Mouse (Mus musculus) kidney, embryonic 15.5 days (tissue): Measurements from ENCODE around the gene Rundc3b. TPM values are rescaled to one million over a fixed set of nuclear protein-coding genes. Genes with fewer than 3 reads are reported as not detected.
A peak's percentile ranks its signal among the peaks of the same experiment; 100 is the strongest.

Source experiments
- ATAC-seq: fragments of 200-750 bp; cut with Nextera tagmentation; replicated peaks from 2 replicates; pipeline ENCODE4 v1.8.0; 2017; ENCODE audit warnings: moderate TSS enrichment; ENCODE audit not compliant: low FRiP score
- H3K27ac ChIP-seq: fragments of 300-500 bp; sonication (generic); 2 replicates; pipeline ENCODE4 v1.5.1; 2015; ENCODE audit warnings: mild to moderate bottlenecking, inconsistent platforms
- H3K27me3 ChIP-seq: fragments of 300-500 bp; sonication (generic); 2 replicates; pipeline ENCODE4 v1.6.1; 2015; ENCODE audit warnings: inconsistent platforms
- H3K36me3 ChIP-seq: fragments of 300-500 bp; sonication (generic); 2 replicates; pipeline ENCODE4 v1.6.1; 2015; ENCODE audit warnings: inconsistent platforms
- H3K4me1 ChIP-seq: fragments of 300-500 bp; sonication (generic); 2 replicates; pipeline ENCODE4 v1.6.1; 2015; ENCODE audit warnings: inconsistent platforms
- H3K4me2 ChIP-seq: fragments of 300-500 bp; sonication (generic); 2 replicates; pipeline ENCODE4 v1.6.1; 2015; ENCODE audit warnings: moderate library complexity, mild to moderate bottlenecking, inconsistent platforms
- H3K4me3 ChIP-seq: fragments of 300-500 bp; sonication (generic); replicated peaks from 2 replicates; pipeline ENCODE4 v1.5.1; 2015; ENCODE audit warnings: mild to moderate bottlenecking, inconsistent platforms
- H3K9ac ChIP-seq: fragments of 300-500 bp; sonication (generic); 2 replicates; pipeline ENCODE4 v1.6.1; 2015; ENCODE audit warnings: mild to moderate bottlenecking, inconsistent platforms
- H3K9me3 ChIP-seq: fragments of 300-500 bp; sonication (generic); replicated peaks from 2 replicates; pipeline ENCODE4 v1.6.1; 2016; ENCODE audit warnings: inconsistent platforms
- WGBS: fragments of 180-500 bp; shearing (Covaris S2); methylation state at CpG from one replicate; pipeline ENCODE4 v1.1.7; 2015; ENCODE audit warnings: mixed read lengths; 5-methylcytosine and 5-hydroxymethylcytosine counted together
- polyA plus RNA-seq: library from polyadenylated mRNA; unstranded; fragments of >200 nt; fragmentation: Nextera tagmentation; extraction: Ambion mirVana; gene quantifications from 2 replicates; pipeline ENCODE4 v1.2.1, GENCODE M21; 2015

The Rundc3b gene
- polyA plus RNA-seq, 1 experiment from 2014 or later, result 2.7 TPM

DNA sequence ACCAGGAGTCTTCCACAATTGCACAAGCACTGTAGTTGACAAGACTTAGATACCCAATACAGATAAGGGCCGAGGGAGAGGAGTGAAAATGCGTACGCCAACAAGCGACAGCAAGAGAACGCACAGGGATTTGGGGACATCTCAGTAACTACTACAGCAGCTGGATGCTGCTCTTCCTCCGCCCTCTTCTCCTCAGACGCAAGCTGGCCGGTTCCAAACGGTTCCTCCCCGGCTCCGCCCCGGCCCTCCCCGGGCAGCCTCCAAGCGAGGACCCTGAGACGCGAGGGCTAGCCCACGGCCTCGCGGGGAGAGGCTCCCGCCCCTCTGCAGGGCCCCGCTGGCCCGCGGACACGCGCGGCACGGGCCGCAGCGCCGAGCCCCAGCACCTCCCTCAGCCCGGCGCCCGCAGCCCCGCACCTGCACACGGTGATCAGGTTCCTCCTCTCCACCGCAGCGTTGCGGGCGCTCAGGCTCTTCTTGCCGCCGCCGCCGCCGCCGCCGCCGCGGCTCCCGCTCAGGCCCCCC is 619 bp downstream of the Rundc3b start:
- Histone ChIP-seq H3K4me1 (peaks cover 9% of the 10 kb centered on the region; the same call in 1 of the 2 replicates), H3K27ac (0 out of 2 replicates have a peak overlapping the region, but pooled peaks have one; percentile 32), H3K36me3 (no peaks in the 10 kb centered on the region), H3K4me2 (peak overlapping the region; percentile 99), H3K9me3 (no peaks in the 10 kb centered on the region), H3K9ac (peak overlapping the region; percentile 68), H3K4me3 (peak overlapping the region; percentile 90), H3K27me3 (no peaks in the 10 kb centered on the region)
- WGBS, result 0% methylated on average over 47 of the region's 49 CpGs
- peak; percentile 70 for ATAC-seq

DNA sequence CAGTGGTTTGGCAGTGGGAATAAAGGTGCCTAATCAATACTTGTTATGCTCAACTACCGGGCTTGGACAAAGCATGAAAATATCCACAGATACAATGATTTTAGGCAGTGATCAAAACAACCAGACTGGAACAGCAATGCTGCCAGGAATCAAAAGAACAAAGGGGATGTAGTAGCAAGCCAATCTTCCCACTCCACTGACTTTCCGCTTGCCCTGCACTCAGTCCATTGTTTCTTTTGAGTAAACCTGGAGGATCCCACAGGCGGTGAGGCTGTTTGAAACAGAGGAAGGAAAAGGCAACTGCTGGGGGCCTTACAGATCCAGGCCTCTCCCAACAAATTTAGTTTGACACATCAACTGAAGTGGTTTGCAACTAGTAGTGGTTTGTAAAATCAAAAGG is 51.6 kb downstream of the Rundc3b start:
- Histone ChIP-seq H3K9me3 (no peaks in the 10 kb centered on the region), H3K27ac (no peak overlapping the region), H3K4me3 (no peak overlapping the region), H3K9ac (no peak overlapping the region), H3K36me3 (no peaks in the 10 kb centered on the region), H3K27me3 (no peaks in the 10 kb centered on the region), H3K4me2 (no peak overlapping the region), H3K4me1 (no peaks in the 10 kb centered on the region)
- no peak for ATAC-seq
- 55% methylated on average over 3 of the region's 3 CpGs for WGBS

DNA sequence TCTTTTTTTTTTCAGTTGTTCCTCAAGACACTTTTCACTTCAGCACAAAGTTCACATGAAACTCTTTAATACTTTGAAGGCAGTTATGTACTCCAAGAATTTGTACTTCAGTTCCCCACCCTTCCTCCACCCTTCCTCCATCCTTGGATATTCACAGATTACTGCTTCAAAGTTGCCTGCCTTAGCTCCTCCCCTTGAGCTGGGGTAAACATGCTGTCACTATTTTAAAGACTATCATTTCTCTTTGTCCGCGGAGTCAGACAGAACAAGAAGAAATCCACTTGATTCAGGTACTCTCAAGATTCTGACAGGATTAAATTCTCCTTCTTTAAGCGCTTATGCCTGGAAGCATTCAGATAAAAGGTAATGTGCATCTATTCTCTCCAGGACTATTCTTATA is 55.9 kb downstream of the Rundc3b start:
- Histone ChIP-seq H3K36me3 (no peaks in the 10 kb centered on the region), H3K4me1 (no peaks in the 10 kb centered on the region), H3K27me3 (no peaks in the 10 kb centered on the region), H3K9ac (no peak overlapping the region), H3K4me3 (no peak overlapping the region), H3K4me2 (no peak overlapping the region), H3K9me3 (no peaks in the 10 kb centered on the region), H3K27ac (no peak overlapping the region)
- ATAC-seq, result no peak
- 62% methylated on average over 3 of the region's 3 CpGs for WGBS

DNA sequence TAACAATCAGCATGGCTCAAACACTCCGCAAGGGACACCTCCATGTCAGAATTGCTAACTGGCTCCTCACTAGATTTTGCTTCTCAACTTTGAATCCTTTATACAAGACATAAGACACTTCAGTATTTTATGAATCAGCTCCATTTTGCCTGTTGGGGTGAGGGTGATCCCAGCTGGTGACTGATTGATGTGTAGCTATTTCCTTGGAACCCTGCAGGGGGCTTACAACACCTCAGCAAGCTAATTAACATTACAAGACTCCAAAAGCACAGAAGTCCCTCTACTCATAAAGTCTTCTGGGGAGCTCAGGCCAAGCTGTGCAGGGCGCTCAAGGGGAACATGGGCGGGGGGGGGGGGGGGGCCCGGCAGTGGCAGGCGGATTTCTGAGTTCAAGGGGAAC is 78.2 kb downstream of the Rundc3b start:
- WGBS, result 37% methylated on average over 4 of the region's 5 CpGs
- ATAC-seq, result no peak
- Histone ChIP-seq H3K4me2 (no peak overlapping the region), H3K4me3 (no peak overlapping the region), H3K27me3 (no peaks in the 10 kb centered on the region), H3K27ac (no peak overlapping the region), H3K9me3 (no peaks in the 10 kb centered on the region), H3K9ac (no peak overlapping the region), H3K4me1 (peaks cover 6% of the 10 kb centered on the region), H3K36me3 (no peaks in the 10 kb centered on the region)

DNA sequence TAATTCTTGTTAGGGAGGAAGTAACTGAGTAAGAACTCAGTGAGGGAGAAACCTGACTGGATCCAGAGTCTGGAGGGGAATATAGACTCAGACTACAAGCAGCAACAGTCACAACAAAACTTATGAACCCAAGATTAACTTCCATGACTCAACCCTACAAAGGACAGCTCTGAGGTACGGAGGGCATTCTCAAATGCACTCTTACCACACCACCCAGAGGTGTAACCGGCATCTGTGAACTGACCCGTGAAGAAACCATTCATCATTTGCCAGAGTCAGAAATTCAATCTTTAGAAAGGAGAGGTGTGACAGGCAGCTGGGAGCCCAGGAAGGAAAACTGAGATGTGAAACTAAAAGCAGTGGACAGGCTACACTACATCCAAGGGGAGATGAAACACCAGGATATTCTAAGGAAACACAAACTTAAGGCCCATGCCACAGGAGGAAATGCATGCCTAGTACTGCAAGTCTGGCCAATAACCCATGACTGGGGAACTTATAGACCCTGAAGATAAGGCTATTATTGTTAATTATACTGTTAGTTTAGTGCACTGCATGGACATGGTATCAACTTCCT is 80.0 kb downstream of the Rundc3b start:
- Histone ChIP-seq H3K4me2 (no peak overlapping the region), H3K9ac (no peak overlapping the region), H3K27ac (peak overlapping the region; percentile 48; the same call in 1 of the 2 replicates), H3K36me3 (no peaks in the 10 kb centered on the region), H3K4me1 (peaks cover 6% of the 10 kb centered on the region), H3K27me3 (no peaks in the 10 kb centered on the region), H3K4me3 (no peak overlapping the region), H3K9me3 (no peaks in the 10 kb centered on the region)
- 18% methylated on average over 3 of the region's 3 CpGs for WGBS
- ATAC-seq, result peak; percentile 90

DNA sequence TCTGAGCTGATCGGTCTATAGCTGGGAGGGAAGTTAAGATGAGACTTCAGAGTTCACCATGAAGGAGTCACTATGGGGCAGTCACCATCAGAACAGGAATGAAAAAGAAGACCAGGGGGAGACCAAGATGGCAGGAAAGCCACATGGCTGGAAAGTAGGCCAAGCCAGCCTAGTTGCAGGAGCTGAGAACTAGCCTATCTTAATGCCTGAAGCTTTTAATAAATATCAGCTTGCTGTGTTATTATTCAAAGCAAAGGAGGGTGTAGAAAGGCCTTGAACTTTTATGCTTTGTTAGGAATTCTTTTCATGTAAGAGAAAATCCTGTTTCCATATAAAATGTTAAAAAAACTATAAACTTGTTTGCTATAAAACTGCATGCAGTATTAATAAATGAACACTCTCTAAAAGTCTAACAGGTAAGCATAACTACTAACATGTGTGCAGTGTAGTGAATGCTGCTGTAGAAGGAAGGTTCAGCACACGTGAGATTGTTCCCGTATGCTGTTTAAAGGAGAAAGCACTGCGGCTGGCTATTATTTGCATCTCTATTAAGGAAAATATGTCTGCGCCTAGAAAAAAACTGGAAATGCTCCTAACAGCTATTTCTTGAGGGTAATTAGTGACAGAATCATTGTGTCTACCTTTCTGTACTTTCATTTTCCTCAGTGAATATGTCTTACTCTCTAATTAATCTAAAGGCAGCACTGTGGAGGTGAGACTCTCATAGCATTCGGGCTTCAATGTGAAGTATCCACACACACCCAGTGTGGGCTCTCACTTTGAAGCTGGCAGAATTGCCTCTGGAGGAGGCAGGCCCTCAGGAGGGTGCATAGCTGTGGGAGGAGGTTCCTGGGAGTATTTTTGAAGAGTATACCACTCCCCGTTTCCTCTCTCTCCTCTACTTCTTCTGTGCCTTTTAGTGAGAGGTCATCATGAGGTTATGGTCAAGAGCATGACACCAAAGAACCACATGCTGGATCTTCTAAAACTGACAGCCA is 81.3 kb downstream of the Rundc3b start:
- Histone ChIP-seq H3K9ac (no peak overlapping the region), H3K4me3 (no peak overlapping the region), H3K4me2 (no peak overlapping the region), H3K4me1 (peaks cover 6% of the 10 kb centered on the region), H3K27ac (0 out of 2 replicates have a peak overlapping the region, but pooled peaks have one; percentile 48), H3K36me3 (no peaks in the 10 kb centered on the region), H3K9me3 (no peaks in the 10 kb centered on the region), H3K27me3 (no peaks in the 10 kb centered on the region)
- 67% methylated on average over 7 of the region's 7 CpGs for WGBS
- peak; percentile 58; the same call in 1 of the 2 replicates for ATAC-seq

DNA sequence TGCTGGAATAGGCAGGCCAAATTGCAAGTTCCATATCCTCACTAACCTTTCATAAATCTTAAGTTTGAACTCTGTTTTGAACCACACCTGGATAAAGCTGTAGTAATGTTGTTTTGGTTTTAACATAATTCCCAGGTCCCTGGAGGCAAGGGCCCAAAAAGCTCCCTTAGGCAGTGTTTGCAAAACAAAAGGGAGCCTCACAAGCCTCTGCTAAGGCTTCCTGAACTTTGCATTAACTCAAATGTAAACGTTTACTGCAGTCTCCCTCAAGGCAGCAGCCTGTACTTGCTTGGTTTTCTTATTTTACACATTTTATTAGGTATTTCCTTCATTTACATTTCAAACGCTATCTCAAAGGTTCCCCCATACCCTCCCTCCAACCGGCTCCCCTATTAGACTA is 103.7 kb downstream of the Rundc3b start:
- no peaks in the 10 kb centered on the region for H3K9me3 ChIP-seq
- no peak for ATAC-seq
- H3K27me3 ChIP-seq, result no peaks in the 10 kb centered on the region

DNA sequence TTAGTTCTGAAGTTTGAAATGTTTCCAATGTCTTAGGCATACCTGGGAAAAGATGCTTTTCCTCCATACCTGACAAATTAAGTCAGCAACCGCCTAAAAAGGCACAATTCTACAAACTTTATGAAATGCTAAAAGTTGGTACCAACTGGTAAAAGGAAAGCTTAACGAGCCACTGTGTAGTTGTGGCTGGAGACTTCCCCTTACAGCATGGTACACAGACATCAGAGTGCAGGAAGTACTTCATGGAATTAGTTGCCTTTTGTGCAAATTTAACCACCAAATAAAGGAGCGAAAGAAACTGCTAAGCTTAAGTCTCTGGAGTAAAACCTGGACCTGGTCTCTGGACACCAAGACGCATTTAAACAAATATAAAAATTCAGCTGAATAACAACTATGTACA is 131.0 kb downstream of the Rundc3b start:
- no peaks in the 10 kb centered on the region for H3K27me3 ChIP-seq
- ATAC-seq, result no peak
- H3K4me1 ChIP-seq, result no peaks in the 10 kb centered on the region
- no peak overlapping the region for H3K4me2 ChIP-seq
- 87% methylated on average over 4 of the region's 4 CpGs for WGBS
- H3K36me3 ChIP-seq, result no peaks in the 10 kb centered on the region
- no peaks in the 10 kb centered on the region for H3K9me3 ChIP-seq
- no peak overlapping the region for H3K27ac ChIP-seq
- no peak overlapping the region for H3K9ac ChIP-seq
- no peak overlapping the region for H3K4me3 ChIP-seq

More for the DNA sequence above, 103.7 kb downstream of the Rundc3b start:
- Histone ChIP-seq H3K27ac (no peak overlapping the region), H3K4me3 (no peak overlapping the region), H3K4me2 (no peak overlapping the region), H3K9ac (no peak overlapping the region), H3K36me3 (no peaks in the 10 kb centered on the region), H3K4me1 (no peaks in the 10 kb centered on the region)
- WGBS, result 40% methylated on average over 3 of the region's 3 CpGs

DNA sequence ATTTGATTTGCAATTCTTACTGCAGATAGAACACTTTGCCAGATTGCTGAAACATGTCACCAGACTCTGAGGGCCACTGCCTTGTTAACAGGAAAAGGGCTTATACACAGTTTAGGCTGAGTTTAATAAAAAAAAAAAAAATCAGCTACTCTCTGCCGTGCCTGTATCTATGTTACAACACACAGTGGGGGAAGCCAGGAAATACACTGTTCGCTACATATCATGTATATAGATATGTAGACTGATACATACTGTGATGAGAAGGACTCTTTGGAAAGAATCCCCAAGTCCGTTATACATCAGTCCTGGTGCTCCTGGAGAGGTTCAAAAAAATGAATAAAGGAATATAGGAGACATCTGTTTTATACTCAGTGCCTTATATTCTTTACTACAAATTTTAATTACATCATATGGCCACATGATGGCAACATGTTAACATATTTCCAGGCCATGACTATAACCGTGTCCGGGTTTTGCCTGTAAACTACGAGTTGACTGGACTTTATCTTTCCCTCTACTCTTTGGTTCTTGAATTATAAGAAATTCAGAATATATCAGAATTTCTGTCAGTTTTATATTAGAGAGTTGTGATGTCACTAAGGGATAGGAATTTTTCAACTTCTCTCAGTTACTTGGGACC is 133.2 kb downstream of the Rundc3b start:
- no peak for ATAC-seq
- Histone ChIP-seq H3K9ac (no peak overlapping the region), H3K27ac (no peak overlapping the region), H3K4me1 (no peaks in the 10 kb centered on the region), H3K36me3 (no peaks in the 10 kb centered on the region), H3K4me2 (no peak overlapping the region), H3K4me3 (no peak overlapping the region), H3K27me3 (no peaks in the 10 kb centered on the region), H3K9me3 (no peaks in the 10 kb centered on the region)
- WGBS, result 50% methylated on average over 6 of the region's 6 CpGs

DNA sequence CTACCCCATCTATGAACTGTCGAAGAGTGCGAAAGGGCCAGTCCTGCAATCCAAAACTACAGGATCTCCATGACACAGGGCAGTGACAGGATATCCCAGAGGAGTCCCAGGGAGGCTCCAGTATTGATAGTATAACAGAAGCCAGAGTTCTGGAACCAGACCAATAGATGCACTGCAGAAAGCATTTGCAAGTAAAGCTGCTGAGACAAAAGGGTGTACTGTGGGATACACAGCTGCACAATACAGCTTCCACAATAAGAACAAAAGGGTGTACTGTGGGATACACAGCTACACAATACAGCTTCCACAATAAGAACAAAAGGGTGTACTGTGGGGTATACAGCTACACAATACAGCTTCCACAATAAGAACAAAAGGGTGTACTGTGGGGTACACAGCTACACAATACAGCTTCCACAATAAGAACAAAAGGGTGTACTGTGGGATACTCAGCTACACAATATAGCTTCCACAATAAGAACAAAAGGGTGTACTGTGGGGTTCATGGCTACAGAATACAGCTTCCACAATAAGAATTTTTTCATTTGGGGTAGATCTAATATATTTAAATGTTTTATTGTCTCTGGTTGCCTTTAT is 134.0 kb downstream of the Rundc3b start:
- WGBS, result 93% methylated on average over 2 of the region's 2 CpGs
- Histone ChIP-seq H3K4me1 (no peaks in the 10 kb centered on the region), H3K9me3 (no peaks in the 10 kb centered on the region), H3K9ac (no peak overlapping the region), H3K4me2 (no peak overlapping the region), H3K36me3 (no peaks in the 10 kb centered on the region), H3K27me3 (no peaks in the 10 kb centered on the region), H3K27ac (no peak overlapping the region), H3K4me3 (no peak overlapping the region)
- ATAC-seq, result no peak

DNA sequence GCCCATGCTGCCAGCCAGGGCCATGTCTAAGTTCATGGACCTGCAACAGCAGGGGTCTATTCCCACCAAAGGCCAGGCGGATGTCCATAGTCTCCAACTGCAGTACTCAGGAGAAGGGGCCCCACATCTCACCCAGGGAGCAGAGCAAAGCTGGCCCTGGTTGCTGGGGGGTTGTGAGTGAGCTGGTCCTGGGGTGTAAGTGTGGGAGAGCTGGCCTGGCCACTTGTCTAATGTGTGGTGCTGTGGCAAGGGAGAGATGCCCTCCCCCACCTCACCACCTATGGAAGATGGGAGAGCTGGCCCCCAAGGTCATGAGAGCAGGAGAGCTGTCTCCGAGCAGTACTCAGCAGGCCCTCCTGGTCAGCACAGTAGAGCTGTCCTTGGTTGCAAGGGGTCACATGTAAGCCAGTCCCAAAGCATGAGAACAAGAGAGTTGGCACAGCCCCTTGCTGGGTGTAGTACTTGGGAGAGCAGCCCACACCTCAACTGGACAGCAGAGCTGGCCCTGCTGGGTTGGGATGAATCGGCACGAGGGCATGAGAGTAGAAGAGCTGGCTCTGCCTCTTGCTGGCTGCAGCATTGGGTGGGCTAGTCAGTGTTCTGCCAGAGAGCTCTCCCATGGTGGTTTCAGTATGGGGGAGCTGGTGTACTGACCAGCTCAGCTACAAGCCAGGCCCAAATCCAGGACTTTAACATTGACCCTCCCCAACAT is 134.6 kb downstream of the Rundc3b start:
- no peak overlapping the region for H3K4me3 ChIP-seq
- H3K9ac ChIP-seq, result no peak overlapping the region
- H3K27me3 ChIP-seq, result no peaks in the 10 kb centered on the region
- H3K4me2 ChIP-seq, result no peak overlapping the region
- WGBS, result 65% methylated on average over 4 of the region's 4 CpGs
- peak; percentile 36; the same call in 1 of the 2 replicates for ATAC-seq
- H3K27ac ChIP-seq, result no peak overlapping the region
- no peaks in the 10 kb centered on the region for H3K36me3 ChIP-seq
- H3K4me1 ChIP-seq, result no peaks in the 10 kb centered on the region
- H3K9me3 ChIP-seq, result no peaks in the 10 kb centered on the region
